Mouse (Mus musculus): ENCODE measurements around the gene Gm17455. TPM values are rescaled to one million over a fixed set of nuclear protein-coding genes. Genes with fewer than 3 reads are reported as not detected.
A peak's percentile ranks its signal among the peaks of the same experiment; 100 is the strongest.

The Gm17455 gene
- polyA plus RNA-seq, 1 experiment from 2014 or later: 6.9 TPM

GRCm38 (mm10) chr10:60370098-60370497 is 29.4 kb upstream of the Gm17455 start:
- H3K4me1 ChIP-seq (ENCODE audit: control insufficient read depth, insufficient read depth, low read length): no peaks in the 10 kb centered on the region
- no peaks in the 10 kb centered on the region for H3K27me3 ChIP-seq (replicated peaks; ENCODE audit: control insufficient read depth, insufficient read depth, low read length)
- H3K4me2 ChIP-seq (ENCODE audit: low read length): no peak overlapping the region
- H3K9me3 ChIP-seq (replicated peaks; ENCODE audit: control insufficient read depth, low read length): no peaks in the 10 kb centered on the region
- H3K4me3 ChIP-seq (ENCODE audit: low read depth, low read length): no peak overlapping the region
- peak; percentile 63 for DNase-seq (ENCODE audit: low spot score)
- no peaks in the 10 kb centered on the region for H3K36me3 ChIP-seq (ENCODE audit: control insufficient read depth, insufficient read depth, low read length)
- WGBS: 52% methylated on average over 2 of the region's 2 CpGs
- no peak overlapping the region for H3K9ac ChIP-seq (ENCODE audit: low read length)
- ATAC-seq: peak; percentile 57; the same call in 1 of the 2 replicates
- no peak overlapping the region for H3K27ac ChIP-seq (ENCODE audit: low read depth, low read length)

DNA sequence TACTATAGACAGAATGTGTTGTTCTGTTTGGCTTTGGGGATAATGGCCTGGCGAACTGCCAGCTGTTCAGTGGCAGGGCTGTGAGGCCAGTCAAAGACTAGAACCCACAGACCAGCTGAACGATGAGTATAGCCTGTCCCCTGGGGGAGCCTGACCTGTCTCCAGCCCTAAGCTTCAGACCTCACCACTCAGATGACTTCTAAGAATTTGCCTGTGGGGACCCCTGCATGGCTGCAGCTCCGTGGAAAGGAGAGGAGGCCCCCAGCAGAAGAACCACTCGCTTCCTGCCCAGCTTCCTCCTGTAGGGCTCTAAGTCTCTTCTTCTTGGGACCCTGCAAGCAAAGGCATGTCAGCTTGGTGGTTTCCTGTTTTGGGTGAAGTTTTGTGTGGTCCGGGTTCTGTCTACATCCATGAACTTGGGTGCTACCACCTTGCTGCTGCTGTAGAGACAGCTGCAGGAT is 28.9 kb upstream of the Gm17455 start:
- ATAC-seq (no peak), DNase-seq (ENCODE audit: low spot score) (no peak)
- Histone ChIP-seq H3K9me3 (replicated peaks; ENCODE audit: control insufficient read depth, low read length) (no peaks in the 10 kb centered on the region), H3K27ac (ENCODE audit: low read depth, low read length) (no peak overlapping the region), H3K4me1 (ENCODE audit: control insufficient read depth, insufficient read depth, low read length) (no peaks in the 10 kb centered on the region), H3K4me2 (ENCODE audit: low read length) (no peak overlapping the region), H3K27me3 (replicated peaks; ENCODE audit: control insufficient read depth, insufficient read depth, low read length) (no peaks in the 10 kb centered on the region), H3K4me3 (ENCODE audit: low read depth, low read length) (no peak overlapping the region), H3K9ac (ENCODE audit: low read length) (no peak overlapping the region), H3K36me3 (ENCODE audit: control insufficient read depth, insufficient read depth, low read length) (no peaks in the 10 kb centered on the region)
- WGBS: 77% methylated on average over 5 of the region's 5 CpGs

DNA sequence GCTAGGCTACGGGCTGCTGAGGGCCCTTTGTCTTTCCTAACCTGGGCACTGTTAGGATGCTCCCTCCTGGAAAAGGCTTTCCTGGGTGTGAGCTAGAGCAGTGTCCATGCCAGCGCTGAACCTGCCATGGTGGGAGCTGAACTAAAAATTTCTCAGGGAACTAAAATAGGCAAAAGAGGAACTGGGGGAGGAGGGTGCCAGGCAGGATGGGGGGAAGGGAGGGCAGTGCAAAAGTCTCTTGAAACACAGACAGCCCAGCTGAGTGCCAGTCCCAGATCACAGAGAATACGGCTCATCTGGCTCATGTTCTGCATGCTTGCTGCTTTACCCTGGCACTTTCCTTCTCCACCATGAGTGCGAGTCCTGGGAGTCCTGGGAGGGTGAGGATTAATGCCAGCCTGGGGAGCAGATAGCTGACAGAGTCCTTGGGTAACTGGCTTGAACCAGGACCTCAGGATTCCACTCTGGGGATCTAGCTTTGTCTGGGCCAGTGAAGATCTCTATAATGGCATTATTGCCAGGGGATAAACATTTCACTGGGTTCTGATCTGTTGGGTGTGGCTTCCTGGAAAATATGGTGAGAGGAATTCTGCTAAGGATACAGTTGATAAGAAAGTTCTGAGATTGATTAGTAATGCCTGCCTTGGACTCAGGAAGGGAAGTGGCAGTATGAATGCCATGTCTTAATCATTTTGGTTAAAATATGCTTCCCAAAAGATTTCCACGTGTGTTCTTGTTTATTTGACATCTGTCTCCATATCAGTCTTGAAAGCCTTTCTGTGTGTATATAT is 27.7 kb upstream of the Gm17455 start:
- Histone ChIP-seq H3K36me3 (ENCODE audit: control insufficient read depth, insufficient read depth, low read length) (no peaks in the 10 kb centered on the region), H3K9ac (ENCODE audit: low read length) (no peak overlapping the region), H3K27ac (ENCODE audit: low read depth, low read length) (no peak overlapping the region), H3K27me3 (replicated peaks; ENCODE audit: control insufficient read depth, insufficient read depth, low read length) (no peaks in the 10 kb centered on the region), H3K4me1 (ENCODE audit: control insufficient read depth, insufficient read depth, low read length) (no peaks in the 10 kb centered on the region), H3K4me2 (ENCODE audit: low read length) (no peak overlapping the region), H3K9me3 (replicated peaks; ENCODE audit: control insufficient read depth, low read length) (no peaks in the 10 kb centered on the region), H3K4me3 (ENCODE audit: low read depth, low read length) (no peak overlapping the region)
- ATAC-seq: no peak
- WGBS: 67% methylated on average over 5 of the region's 5 CpGs
- no peak for DNase-seq (ENCODE audit: low spot score)

GRCm38 (mm10) chr10:60373543-60373936 is 26.0 kb upstream of the Gm17455 start:
- Histone ChIP-seq H3K4me1 (ENCODE audit: control insufficient read depth, insufficient read depth, low read length) (no peaks in the 10 kb centered on the region), H3K27ac (ENCODE audit: low read depth, low read length) (no peak overlapping the region), H3K36me3 (ENCODE audit: control insufficient read depth, insufficient read depth, low read length) (no peaks in the 10 kb centered on the region), H3K9ac (ENCODE audit: low read length) (no peak overlapping the region), H3K4me3 (ENCODE audit: low read depth, low read length) (no peak overlapping the region), H3K9me3 (replicated peaks; ENCODE audit: control insufficient read depth, low read length) (no peaks in the 10 kb centered on the region), H3K27me3 (replicated peaks; ENCODE audit: control insufficient read depth, insufficient read depth, low read length) (no peaks in the 10 kb centered on the region), H3K4me2 (ENCODE audit: low read length) (no peak overlapping the region)
- DNase-seq (ENCODE audit: low spot score) (no peak), ATAC-seq (no peak)
- 83% methylated on average over 6 of the region's 6 CpGs for WGBS

DNA sequence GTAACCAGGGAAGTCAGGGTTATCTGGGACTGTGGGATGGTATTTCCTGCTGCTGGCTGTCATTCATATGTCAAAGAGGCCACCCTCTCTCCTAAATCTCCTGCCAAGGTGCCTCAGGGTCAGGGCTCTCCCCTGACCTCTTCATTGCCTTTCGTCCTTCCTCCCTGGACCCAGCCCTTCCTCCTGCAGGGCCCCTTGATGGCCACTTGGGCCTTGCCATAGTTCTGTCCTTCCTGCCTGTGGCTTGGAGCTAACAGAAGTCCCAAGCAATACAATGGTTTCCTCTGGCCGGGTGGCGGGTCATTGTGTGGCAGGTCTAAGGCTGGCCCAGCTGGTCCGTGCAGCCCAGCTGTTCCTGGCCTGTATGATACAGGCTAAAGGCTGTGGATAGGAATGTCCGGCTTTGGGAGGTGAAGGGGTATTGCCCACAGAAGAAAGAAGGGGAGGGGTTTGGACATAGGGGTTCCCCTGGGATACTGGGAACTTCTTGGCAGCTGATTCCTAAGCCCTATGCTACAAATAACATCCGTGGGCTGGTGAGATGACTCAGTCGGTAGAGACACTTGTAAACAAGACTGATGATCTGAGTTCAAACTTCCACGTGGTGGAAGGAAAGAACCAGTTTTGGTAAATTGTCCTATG is 25.5 kb upstream of the Gm17455 start:
- Histone ChIP-seq H3K4me2 (ENCODE audit: low read length) (no peak overlapping the region), H3K36me3 (ENCODE audit: control insufficient read depth, insufficient read depth, low read length) (no peaks in the 10 kb centered on the region), H3K27ac (ENCODE audit: low read depth, low read length) (no peak overlapping the region), H3K4me1 (ENCODE audit: control insufficient read depth, insufficient read depth, low read length) (no peaks in the 10 kb centered on the region), H3K9me3 (replicated peaks; ENCODE audit: control insufficient read depth, low read length) (no peaks in the 10 kb centered on the region), H3K4me3 (ENCODE audit: low read depth, low read length) (no peak overlapping the region), H3K27me3 (replicated peaks; ENCODE audit: control insufficient read depth, insufficient read depth, low read length) (no peaks in the 10 kb centered on the region), H3K9ac (ENCODE audit: low read length) (no peak overlapping the region)
- ATAC-seq: no peak
- WGBS: 75% methylated on average over 8 of the region's 8 CpGs
- no peak for DNase-seq (ENCODE audit: low spot score)

DNA sequence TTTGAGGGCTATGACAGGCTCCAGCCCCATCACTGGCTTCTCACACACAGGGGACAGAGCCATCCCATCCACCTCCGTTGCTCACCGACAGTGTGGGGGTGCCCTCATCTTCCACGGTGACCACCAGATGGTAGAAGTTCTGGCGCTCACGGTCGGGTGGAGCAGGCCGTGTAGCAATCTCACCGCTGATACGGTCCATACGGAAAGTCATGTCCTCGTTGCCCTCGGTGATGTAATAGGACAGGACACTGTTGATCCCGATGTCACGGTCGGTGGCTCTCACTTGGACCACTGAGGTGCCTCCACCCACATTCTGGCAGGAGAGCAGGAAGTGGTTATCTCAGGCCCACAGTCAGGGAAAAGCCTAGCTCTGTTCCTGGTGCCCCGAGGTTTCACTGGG is 22.8 kb upstream of the Gm17455 start:
- no peak overlapping the region for H3K9ac ChIP-seq (ENCODE audit: low read length)
- no peaks in the 10 kb centered on the region for H3K4me1 ChIP-seq (ENCODE audit: control insufficient read depth, insufficient read depth, low read length)
- no peak overlapping the region for H3K4me3 ChIP-seq (ENCODE audit: low read depth, low read length)
- ATAC-seq: no peak
- H3K9me3 ChIP-seq (replicated peaks; ENCODE audit: control insufficient read depth, low read length): no peaks in the 10 kb centered on the region
- H3K27me3 ChIP-seq (replicated peaks; ENCODE audit: control insufficient read depth, insufficient read depth, low read length): no peaks in the 10 kb centered on the region
- H3K36me3 ChIP-seq (ENCODE audit: control insufficient read depth, insufficient read depth, low read length): no peaks in the 10 kb centered on the region
- DNase-seq (ENCODE audit: low spot score): no peak
- no peak overlapping the region for H3K4me2 ChIP-seq (ENCODE audit: low read length)
- WGBS: 94% methylated on average over 16 of the region's 16 CpGs
- H3K27ac ChIP-seq (ENCODE audit: low read depth, low read length): no peak overlapping the region

DNA sequence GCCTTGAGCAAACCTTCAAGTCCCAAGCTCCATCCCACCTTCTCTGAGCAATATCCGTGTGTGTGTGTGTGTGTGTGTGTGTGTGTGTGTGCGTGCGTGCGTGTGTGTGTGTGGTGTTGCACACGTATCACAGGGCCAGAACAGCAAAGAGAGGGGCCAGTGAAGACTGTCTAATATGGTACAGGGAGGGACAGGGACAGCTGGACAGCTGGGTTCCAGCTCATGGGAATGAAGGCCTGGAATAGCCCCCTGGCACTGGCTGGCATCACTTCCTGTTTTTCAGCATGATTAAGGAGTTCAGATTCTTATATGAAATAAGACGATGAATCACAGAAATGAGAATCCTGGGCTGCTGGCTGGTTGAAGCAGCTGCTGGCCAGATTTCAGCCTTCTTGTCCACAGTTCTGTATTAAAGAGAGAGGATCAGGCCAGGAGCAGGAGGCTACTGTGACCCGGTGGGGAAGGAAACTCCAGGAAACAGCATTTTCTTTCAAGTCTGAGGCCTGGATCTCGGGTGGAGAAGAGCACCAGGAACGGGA is 20.0 kb upstream of the Gm17455 start:
- WGBS: 81% methylated on average over 9 of the region's 9 CpGs
- Histone ChIP-seq H3K4me3 (ENCODE audit: low read depth, low read length) (no peak overlapping the region), H3K9ac (ENCODE audit: low read length) (no peak overlapping the region), H3K27ac (ENCODE audit: low read depth, low read length) (no peak overlapping the region), H3K36me3 (ENCODE audit: control insufficient read depth, insufficient read depth, low read length) (no peaks in the 10 kb centered on the region), H3K4me2 (ENCODE audit: low read length) (no peak overlapping the region), H3K27me3 (replicated peaks; ENCODE audit: control insufficient read depth, insufficient read depth, low read length) (no peaks in the 10 kb centered on the region), H3K9me3 (replicated peaks; ENCODE audit: control insufficient read depth, low read length) (no peaks in the 10 kb centered on the region), H3K4me1 (ENCODE audit: control insufficient read depth, insufficient read depth, low read length) (no peaks in the 10 kb centered on the region)
- no peak for DNase-seq (ENCODE audit: low spot score)
- no peak for ATAC-seq

- 79% methylated on average over 3 of the region's 3 CpGs for WGBS
- ATAC-seq: no peak
- H3K4me3 ChIP-seq (ENCODE audit: low read depth, low read length): no peak overlapping the region
Measured at GRCm38 (mm10) chr10:60380229-60380628, 19.3 kb upstream of the Gm17455 start.

More at GRCm38 (mm10) chr10:60380229-60380628, 19.3 kb upstream of the Gm17455 start:
- no peaks in the 10 kb centered on the region for H3K36me3 ChIP-seq (ENCODE audit: control insufficient read depth, insufficient read depth, low read length)
- no peaks in the 10 kb centered on the region for H3K9me3 ChIP-seq (replicated peaks; ENCODE audit: control insufficient read depth, low read length)
- no peaks in the 10 kb centered on the region for H3K4me1 ChIP-seq (ENCODE audit: control insufficient read depth, insufficient read depth, low read length)
- DNase-seq (ENCODE audit: low spot score): no peak
- H3K4me2 ChIP-seq (ENCODE audit: low read length): no peak overlapping the region
- no peak overlapping the region for H3K27ac ChIP-seq (ENCODE audit: low read depth, low read length)
- H3K9ac ChIP-seq (ENCODE audit: low read length): no peak overlapping the region
- H3K27me3 ChIP-seq (replicated peaks; ENCODE audit: control insufficient read depth, insufficient read depth, low read length): no peaks in the 10 kb centered on the region
